Mouse (Mus musculus) fat pad, adult 2 months (tissue): Measurements from ENCODE around the gene Pikfyve.

ENCODE experiments used
- DNase-seq: peaks from one replicate; pipeline ENCODE4 v3.0.0-alpha.2; 2011; ENCODE audit warnings: low read depth, low spot score; ENCODE audit errors: extremely low read depth

The Pikfyve gene

DNA sequence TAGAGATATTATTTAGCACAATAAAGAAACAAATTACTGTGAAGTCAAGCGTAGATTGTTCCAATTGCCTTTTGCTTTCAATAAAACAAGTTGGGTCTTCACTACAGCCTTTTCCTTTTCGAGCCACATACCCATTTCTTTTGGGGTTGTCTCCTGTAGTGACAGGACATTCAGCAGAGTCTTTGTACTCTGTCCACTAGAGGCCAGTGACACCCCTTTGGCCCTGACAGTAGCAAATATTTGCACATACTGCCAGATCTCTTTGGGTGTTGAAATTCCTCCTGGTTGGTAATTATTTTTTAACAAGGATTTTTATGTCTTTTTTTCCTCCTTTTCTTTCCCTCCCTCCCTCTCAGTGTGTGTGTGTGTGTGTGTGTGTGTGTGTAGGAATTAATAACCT lies 126.4 kb downstream of the Pikfyve start:
- DNase-seq, result no peak

DNA sequence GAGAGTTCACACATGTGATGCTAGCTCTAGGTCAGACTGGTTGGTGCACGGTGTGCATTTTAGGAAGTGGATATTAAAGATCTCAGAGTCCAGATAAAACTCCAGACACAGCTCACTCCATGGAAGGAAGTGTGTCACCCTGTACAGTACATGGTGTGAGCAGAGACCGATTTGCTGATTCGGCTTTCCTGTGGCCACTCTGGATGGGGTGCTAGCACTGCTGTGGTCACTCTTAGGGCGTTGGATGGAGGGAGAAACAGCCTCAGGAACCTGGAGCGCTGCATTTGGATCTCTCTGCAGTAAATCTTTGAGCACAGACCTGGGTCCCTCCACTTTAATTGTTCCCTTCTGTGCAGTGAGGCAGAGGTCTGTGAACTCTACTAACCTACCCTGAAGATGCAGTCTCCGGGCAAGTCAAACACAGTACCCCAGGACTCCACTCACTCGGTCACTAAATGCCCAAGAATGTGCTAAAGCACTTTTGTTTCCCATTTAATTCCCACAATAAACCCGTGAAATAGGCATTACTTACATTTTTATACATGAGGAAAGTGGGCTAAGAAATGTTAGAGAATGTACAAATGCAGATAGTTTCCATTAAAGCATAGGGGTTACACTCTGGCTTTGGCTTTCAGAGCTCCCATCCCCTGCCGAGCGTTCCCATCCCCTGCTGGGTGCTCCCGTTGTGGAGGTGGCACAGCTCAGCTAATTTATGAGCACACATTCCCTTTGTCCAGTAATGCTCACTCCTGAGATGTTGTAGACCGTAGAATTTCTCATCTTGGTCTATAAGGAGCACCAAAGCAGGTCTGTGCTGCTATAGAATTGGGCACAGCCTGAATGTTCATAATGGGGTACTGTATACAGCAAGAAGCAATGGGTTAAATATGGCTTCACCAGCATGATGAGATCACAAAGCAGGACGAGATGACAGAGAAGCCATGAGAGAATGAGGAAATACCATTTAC lies 127.9 kb downstream of the Pikfyve start:
- no peak for DNase-seq

DNA sequence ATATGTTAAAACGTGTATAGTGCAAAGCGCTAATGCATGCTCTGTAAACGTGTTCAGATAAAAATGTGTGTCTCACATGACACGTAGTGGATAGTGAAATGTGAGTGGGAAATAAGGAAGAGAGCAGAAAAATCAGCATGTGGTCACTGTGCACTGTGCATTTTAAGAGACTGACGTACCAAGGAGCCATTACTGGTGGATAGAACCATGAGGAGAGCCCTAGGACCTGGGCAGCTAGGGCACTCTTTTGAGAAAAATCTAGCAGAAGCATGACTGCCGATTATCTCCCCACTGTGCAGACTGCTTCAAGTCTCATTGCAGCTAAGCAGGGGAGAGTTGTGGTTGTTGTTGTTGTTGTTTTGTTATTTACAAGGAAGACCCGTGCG lies 128.5 kb downstream of the Pikfyve start:
- no peak for DNase-seq
